Mouse (Mus musculus) G1E (cell line): ENCODE measurements around the gene Atxn7l1.

Experiments
- CTCF ChIP-seq: IDR thresholded peaks from 2 replicates; pipeline ENCODE4 v1.5.1; 2012; ENCODE audit warnings: low read depth, low read length, inconsistent platforms, mixed read lengths
- GATA1 ChIP-seq: IDR thresholded peaks from 2 replicates; pipeline ENCODE4 v1.6.1; 2012; ENCODE audit warnings: borderline replicate concordance, low read length, inconsistent platforms, mixed read lengths
- GATA2 ChIP-seq: IDR thresholded peaks from 2 replicates; pipeline ENCODE4 v1.6.1; 2012; ENCODE audit warnings: low read depth, low read length, inconsistent platforms, borderline replicate concordance
- POLR2AphosphoS5 ChIP-seq: IDR thresholded peaks from 2 replicates; pipeline ENCODE4 v1.6.1; 2012; ENCODE audit warnings: low read depth, low read length, inconsistent platforms; ENCODE audit not compliant: insufficient replicate concordance
- TAL1 ChIP-seq: conservative IDR thresholded peaks from 2 replicates; pipeline ENCODE4 v1.6.1; 2012; ENCODE audit warnings: low read depth, low read length, inconsistent platforms, mixed read lengths

DNA sequence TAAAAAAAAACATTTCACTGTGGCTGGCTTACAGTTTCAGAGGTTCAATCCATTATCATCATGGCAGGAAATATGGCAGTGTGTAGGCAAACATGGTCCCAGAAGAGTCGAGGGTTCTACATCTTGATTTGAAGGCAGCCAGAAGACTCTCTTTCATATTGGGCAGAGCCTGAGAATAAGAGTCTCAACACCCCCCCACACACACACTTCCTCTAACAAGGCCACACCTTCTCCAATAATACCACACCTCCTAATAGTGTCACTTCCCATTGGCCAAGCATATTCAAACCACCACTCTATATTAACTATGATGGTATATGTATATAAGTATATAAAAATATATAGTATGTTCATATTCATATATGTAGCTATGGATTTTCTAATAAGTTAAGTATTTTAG, 9.6 kb upstream of the Atxn7l1 start:
- no peak for TF ChIP-seq CTCF
- TF ChIP-seq GATA1, result no peak
- TF ChIP-seq TAL1, result no peak
- no peak for TF ChIP-seq POLR2AphosphoS5
- no peak for TF ChIP-seq GATA2
